Mouse (Mus musculus) heart, postnatal 10 days (tissue): Measurements from ENCODE around the gene Zfp36l1. TPM values are rescaled to one million over a fixed set of nuclear protein-coding genes. Genes with fewer than 3 reads are reported as not detected.

Source experiments
- DNase-seq, 2 experiments: peaks; one replicate each; pipeline ENCODE4 v3.0.0; 2021
- intact Hi-C: fragments of 180-260 bp; cut with DNase I; formaldehyde crosslinking; loops from one replicate; pipeline ENCODE4 v1.15.1; 2025
- total RNA-seq, 2 experiments: library from RNA; stranded (reverse); gene quantifications; 2 replicates each; pipeline ENCODE4 v1.2.3; 2021

Gene Zfp36l1
- total RNA-seq: 100 to 1,000 TPM; 126 to 152 TPM

DNA sequence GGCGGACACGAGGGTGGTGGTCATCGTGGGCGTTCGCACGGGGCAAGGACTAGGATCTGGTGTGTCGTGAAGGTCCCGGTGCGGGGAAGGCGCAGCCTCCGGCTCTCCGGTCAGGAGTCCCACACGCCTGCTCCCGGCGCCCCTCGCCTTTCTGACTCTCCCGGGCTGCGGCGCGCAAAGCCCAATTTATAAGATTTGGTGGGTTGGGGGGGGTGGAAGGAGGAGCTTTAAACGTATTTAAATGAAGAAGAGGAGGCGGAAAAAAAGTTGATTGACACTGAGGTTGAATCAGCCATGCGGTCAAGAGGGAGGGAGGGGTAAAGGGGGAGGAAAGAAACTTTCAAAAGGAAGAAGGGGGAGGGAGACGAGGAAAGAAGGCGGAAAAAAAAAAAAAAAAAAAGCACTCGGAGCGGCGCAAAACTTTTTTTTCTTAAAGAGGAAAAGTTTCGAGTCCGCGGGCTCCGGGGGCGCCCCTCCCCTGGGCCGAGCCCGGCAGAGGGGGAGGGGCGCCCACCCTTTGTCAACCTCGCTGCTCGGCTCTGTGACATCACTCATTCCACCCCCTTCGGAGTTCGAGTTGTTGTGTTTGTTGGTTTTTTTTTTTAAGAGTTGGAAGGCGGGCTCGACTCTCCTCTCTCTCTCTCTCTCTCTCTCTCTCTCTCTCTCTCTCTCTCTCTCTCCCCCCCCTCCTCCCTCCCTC lies at the start of gene Zfp36l1:
Gene Zfp36l1, minus strand, starts transcription at position 162 of the 700 bp plus-strand sequence.
- DNase-seq: peak; percentile 97
- intact Hi-C loops: loop anchor here (5.0 kb wide), 4 partner anchors 111 to 321 kb away; no protein-coding TSS in a partner anchor

DNA sequence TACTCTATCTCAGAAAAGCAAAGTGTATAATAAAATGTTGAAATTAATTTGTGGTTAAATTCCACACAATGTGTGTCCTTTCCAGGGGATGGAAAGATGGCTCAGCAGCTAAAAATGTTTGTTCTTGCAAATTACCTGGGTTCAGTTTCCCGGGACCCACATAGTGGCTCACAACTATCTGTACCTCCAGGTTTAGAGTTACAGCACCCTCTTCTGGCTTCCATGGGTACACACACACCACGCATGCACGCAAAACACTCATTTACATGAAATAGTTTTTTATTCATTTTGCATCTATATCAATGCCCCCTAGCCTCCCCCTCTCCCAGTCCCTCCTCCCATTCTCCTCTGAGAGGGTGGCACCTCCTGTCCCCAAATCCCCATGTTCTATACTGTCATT lies 49.6 kb upstream of the Zfp36l1 start:
- intact Hi-C loops: no loop called here
- no peak for DNase-seq

DNA sequence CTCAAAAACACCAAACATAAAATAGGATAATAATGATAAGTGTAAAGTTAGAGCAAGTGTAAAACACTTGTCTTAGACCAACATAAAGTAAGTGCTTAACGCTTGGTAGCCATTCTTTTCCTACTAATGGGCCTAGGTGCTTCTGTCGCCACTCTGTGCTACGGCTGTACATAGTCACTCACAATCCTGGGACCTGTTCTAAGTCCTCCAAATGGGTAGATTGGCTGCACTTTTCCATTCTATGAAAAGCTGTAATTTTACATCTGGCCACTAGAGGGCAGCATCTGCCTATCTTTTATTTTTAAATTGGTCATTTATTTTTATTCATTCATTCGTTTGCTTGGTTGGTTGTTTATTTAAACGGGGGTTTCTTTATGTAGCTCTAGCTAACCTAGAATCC lies 44.9 kb upstream of the Zfp36l1 start:
- intact Hi-C loops: loop anchor here (1.0 to 10.0 kb wide), 6 partner anchors 39 to 597 kb away; no protein-coding TSS in a partner anchor
- peak; percentile 41 to 51 for DNase-seq

DNA sequence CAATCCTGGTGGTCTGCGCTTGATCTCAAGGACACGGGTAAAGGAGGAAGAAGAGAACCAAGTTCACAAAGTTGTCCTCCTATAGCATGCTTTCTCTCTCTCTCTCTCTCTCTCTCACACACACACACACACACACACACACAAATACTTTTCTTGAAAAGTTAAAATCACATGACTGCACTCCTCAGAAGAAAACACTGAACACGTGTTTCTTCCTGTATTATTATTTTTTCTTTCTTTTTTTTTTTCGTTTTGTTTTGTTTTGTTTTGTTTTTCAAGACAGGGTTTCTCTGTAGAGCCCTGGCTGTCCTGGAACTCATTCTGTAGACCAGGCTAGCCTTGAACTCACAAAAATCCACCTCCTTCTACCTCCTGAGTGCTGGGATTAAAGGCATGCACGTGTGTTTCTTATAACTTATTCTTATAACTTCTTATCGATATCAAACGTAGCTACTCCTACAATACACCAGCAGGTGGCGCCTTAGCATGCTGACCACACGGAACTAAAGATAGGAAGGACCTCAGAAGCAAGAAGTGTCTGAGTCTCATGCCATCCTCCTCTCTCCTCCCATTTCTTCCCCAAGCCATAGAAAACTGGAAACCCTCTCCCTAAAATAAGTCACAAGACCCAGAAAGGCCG lies 41.0 kb upstream of the Zfp36l1 start:
- intact Hi-C loops: loop anchor here (10.0 kb wide), 1 partner anchor 601 kb away; no protein-coding TSS in a partner anchor
- DNase-seq: peak; percentile 57 to 75

DNA sequence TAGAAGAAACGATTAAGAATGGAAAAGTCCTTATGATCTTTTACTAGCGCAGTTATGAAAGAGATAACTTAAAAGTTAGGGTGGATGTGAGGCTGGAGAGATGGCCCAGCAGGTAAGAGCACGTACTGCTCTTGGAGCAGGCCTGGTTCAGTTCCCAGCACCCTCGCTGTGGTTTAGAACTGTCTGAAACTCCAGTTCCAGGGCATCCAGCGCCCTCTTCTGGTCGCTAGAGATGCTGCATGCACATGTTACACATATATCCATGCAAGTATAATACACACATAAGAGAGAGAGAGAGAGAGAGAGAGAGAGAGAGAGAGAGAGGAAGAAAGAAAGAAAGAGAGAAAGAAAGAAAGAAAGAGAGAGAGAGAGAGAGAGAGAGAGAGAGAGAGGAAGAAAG lies 40.3 kb upstream of the Zfp36l1 start:
- intact Hi-C loops: loop anchor here (10.0 kb wide), 1 partner anchor 602 kb away; no protein-coding TSS in a partner anchor
- no peak for DNase-seq

DNA sequence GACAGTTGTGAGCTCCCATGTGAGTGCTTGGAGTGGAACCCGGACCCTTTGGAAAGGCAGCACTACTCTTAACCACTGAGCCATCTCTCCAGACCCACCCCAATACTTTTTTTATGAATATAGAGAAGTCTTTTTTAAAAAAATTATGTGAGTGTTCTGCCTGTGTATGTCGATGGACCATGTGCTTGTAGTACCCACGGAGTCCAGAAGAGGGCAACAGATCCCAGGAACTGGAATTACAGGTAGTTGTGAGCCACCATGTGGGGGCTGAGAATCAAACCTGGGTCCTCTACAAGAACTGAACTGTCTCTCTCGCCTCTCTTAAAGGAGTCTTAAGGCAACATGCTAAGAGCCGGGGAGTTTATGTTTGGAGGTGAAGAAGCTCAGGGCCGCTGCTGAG lies 39.0 kb upstream of the Zfp36l1 start:
- DNase-seq: no peak
- intact Hi-C loops: loop anchor here (10.0 kb wide), 1 partner anchor 603 kb away; no protein-coding TSS in a partner anchor

DNA sequence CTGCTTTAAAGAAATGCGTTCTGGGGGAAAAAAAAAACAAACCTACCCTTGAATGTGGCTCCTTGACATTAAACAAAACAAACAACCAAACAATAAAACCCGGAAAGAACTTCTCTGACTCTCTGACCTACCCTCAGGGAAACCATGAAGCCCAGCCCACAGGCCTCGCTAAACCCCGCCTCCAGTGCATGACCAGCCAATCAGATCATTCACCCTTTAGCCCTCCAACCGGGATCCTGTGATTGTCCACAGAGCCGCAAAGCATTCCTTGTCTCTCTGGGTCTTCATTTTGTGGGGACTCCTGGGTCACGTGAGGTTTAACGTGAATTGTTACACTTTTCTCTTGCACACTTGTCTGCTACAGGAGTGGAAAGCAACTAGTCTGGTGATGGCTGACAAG lies 37.8 kb upstream of the Zfp36l1 start:
- intact Hi-C loops: loop anchor here (10.0 kb wide), 1 partner anchor 604 kb away; no protein-coding TSS in a partner anchor
- DNase-seq: peak; percentile 28 to 50

DNA sequence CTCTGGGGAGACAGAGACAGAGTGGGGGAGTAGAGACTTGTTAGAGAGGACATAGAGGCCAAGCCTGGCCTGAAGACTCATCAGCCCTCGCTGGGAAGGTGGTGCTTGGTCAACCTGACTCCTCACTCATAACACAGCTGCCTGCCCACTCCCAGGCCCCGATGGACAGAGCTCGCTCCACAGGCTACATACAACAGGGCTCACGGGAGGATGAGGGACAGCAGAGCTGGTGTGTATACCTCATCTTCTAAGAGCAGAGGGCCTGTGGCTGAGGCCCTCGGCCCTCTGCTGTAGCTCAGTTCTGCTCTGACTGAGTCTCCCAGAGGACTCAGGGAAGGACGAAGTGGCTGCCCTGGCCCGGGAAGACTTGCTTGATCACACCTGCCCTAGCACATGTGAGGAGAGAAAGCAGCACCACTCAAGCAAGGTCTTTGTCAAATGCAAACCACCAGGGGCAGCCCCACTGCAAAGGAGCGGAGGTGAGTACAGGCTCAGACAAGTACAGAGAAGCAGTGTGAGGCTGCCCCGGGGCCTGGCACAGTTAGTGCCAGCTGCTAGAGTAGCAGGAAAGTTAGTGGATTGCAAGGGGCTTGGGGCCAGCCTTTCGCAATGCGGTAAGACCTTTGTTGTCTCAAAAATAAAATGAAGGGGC lies 34.9 kb upstream of the Zfp36l1 start:
- no peak for DNase-seq
- intact Hi-C loops: no loop called here

DNA sequence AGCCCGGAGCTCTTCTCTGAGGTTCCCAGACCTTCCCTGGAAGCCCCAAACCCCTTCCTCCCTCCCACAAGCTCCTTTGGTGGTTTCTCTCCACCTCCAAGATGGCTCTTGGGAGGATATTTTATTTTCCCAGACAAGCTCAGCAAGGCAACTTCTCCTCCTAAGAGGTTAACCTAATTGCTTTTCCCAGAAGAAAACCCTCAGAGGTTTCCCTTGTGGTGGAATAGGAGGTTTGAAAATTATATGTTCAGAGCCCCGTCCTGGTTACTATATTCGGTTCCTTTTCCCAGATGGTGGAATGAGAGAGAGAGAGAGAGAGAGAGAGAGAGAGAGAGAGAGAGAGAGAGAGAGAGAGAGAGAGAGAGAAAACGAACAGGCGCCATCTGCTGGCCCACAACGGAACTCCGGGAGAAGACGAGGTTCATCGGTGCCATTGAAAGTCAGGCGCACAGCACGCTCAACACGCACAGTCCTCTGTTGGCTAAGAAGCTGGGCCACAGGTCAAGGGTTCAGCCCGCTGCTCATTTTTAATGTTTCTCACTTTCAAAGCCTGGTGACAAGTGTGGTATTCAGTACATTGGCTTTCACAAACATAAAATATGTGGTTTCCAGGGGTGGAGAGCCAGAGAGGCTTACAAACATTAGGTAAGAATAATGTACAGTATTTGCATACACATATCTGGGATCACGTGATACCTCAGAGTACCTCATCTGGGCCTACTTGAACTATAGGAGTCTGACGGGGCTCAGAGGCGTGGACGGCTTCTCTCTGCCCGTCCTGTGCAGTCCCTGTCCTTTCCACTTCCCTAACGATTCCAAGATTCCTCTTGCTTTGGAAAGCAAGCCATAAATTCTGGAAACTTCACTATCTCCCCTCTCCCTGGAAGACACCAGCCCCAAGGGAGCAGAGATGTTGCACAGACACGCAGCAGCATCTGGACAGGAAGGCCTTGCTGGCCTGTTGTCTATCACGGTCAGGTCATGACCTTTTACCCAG lies 33.7 kb upstream of the Zfp36l1 start:
- intact Hi-C loops: no loop called here
- peak; percentile 80 to 86 for DNase-seq

DNA sequence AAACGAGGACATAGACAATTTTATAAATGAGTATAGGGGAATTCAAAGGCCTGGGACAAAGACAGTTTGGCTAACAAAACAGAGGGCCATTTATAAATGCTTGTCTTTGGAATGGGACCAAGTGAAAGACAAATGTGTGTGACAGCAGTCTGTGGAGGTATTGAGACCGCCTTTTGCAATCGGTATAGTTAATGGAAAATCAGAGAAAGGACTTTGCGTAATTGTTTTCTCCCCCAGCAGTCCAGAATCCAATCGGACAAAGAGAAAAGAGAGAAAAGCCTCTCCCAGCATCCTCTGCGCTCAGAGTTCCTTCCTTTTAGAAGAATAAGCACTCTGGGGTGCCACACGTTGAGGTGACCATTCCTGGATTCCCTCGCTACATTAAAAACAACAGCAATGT lies 32.6 kb upstream of the Zfp36l1 start:
- DNase-seq: no peak
- intact Hi-C loops: no loop called here

DNA sequence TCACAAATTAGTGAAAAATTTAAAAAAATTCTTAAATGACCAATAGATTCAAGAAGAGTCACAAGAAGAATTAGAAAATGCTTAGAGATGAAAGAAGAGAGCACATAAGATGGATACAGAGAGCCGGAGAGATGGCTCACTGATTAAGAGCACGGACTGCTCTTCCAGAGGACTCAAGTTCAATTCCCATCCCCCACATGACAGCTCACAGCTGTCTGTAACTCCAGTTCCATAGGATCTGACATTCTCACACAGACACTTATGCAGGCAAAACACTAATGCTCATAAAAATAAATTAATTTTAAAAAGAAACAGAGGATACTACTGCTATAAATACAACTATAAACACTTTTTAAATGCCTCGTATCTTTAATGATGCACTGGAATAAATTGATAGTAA lies 32.0 kb upstream of the Zfp36l1 start:
- DNase-seq: no peak
- intact Hi-C loops: no loop called here

DNA sequence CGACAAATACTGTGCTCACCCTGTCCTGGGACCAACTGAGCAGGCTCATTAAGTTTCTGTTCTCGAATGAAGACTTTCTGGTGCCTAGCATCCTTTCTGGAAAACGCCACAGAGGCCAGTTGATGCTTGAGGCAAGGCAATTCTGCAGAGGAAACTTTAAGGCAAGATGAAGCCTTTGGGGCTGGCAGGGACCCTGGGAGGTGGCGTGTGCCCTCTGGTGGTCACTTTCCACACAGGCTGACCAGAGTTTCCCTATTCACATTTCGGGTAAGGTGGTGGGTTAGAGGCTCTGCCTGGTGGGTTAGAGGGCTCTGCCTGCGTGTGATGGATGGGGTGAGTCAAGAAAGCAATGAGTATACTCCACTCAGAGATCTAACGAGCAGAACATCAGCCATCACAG lies 28.7 kb upstream of the Zfp36l1 start:
- intact Hi-C loops: loop anchor here (2.0 kb wide), 1 partner anchor 783 kb away; no protein-coding TSS in a partner anchor
- DNase-seq: peak; percentile 66 to 81

DNA sequence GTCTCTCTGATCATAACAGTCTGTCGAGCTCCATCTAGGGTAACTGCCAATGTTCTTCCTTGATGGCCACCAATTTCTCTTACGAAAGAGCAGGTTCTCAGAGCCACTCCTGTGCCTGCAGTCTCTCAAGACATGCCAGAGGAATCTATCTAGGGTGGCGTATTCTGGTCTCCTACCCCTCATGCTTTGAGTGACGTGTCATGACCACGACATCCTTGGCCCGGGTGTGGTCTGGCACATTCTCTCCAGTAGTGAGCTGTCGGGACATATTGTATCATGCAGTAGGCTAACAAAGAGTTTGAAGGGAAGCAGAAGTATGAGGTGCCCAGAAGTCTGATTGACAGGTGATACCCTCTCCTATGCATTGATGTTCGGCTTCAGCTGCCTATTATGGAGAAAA lies 28.2 kb upstream of the Zfp36l1 start:
- DNase-seq: no peak
- intact Hi-C loops: loop anchor here (2.0 kb wide), 1 partner anchor 782 kb away; no protein-coding TSS in a partner anchor

DNA sequence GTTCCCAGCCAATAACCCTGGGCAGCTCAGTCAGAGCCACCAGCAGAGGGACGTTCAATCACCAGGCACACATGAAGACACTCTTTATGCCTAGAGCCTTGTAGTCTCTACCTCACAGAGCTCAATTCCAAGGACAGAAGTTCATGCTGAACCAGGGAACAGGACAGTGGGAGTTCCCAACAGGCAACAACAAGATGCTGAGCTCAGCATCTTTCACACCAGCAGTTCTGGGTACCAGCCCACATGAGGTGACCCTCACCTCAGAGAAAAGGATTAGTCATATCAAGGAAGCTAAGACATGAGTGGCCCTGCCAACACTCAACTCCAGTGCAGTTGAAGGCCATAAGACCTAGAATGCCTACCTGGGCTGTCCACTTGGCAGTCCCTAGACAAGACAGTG lies 24.9 kb upstream of the Zfp36l1 start:
- intact Hi-C loops: no loop called here

DNA sequence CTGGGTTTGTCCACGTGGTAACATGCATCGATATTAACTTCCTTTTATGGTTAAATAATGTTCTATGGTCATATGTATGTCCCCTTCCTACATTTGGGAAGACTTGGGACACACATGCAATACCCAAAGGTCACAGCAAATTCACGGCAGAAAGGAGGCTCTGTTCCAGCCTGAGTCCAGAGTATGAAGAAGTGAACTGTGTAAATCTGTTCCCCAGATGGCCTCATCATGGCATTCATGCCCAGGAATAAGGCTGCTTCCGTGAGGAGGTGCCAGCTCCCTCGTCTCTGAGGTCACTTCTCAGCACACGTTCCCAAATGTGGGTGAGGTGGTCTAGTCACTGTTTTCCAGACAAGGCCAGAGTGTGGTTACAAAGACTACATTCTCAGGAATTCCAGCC lies 24.4 kb upstream of the Zfp36l1 start:
- DNase-seq: no peak
- intact Hi-C loops: no loop called here

More for the DNA sequence above, 24.9 kb upstream of the Zfp36l1 start:
- DNase-seq: no peak

DNA sequence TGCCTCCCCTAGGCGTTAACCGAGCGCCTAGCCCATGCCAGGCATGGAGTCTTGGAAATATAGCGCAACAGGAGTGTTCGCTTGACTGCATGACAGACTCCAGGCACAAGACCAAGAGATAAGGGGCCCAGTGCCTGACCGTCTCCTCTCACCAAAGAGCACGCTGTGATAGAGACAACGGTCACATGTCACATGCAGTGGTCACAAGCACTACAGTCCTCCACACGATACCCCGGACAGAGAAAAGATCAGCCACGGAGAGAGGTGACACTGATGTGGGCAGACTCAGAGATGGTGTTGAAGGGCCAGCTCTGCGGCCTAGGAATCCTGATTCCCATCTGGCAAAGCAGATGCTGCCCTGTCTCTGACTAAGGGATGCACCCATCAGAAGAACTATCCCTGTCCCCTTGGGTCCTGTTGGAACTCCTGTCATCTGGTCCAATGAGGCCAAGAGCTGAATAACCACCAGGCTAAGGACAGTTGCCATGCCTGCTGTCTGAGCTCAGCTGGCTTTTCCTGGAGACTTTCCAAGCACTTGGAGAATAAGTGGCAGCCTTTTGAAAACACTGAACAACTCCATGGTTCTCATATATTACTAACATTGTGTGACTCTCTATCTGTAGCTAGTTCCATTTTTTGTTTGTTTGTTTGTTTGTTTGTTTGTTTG lies 23.6 kb upstream of the Zfp36l1 start:
- intact Hi-C loops: no loop called here
- DNase-seq: peak; percentile 69 to 84

DNA sequence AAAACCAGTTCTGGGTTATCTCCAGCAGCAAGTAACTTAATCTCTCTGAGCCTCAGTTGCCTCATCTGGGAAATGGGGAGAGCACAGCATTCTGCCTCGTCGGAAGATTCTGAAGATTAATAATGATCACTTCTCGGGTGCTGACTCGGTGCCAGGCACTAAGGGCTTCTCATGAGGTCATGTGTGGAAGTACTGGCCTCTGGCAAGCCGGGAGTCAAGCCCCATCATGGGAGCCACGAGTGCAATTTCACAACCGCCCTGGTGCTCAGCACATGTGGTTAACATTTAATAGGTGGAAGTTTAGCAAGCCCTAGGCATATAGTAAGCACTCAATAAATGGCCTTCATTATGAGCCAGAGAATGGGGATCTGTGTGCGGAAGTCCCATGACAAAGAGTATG lies 22.4 kb upstream of the Zfp36l1 start:
- no peak for DNase-seq
- intact Hi-C loops: no loop called here

DNA sequence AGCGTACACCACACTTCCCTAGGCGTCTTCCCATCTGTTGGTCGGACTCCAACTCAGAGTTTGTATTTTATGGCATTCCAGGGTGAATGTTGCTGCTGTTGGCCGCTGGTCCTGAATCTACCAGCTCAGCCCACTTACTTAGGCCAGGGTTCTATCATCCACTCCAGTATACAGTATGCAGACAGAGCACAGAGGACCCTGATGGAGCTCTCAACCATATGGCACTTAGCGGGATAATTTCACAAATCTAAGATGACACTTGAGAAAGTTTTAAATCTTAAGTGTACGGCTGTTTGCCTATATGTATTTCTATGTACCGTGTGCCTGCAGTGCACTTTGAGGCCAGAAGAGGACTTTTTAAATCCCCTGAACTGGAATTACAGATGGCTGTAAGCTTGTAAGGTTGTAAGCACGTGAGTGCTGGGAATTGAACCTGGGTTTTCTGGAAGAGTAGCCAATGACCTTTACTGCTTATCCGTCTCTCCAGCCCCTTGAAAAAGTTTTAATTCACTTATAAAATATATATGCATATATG lies 20.3 kb upstream of the Zfp36l1 start:
- intact Hi-C loops: loop anchor here (2.0 to 5.0 kb wide), 2 partner anchors 611 to 774 kb away; no protein-coding TSS in a partner anchor
- no peak for DNase-seq
